Mouse (Mus musculus): ENCODE data around the gene Slfn2.

GRCm38 (mm10) chr11:83041000-83041399 lies 23.9 kb upstream of the Slfn2 start:
- no peak for TF ChIP-seq CTCF (IDR thresholded peaks at IDR 0.05)
- TF ChIP-seq EP300 (IDR thresholded peaks at IDR 0.05) = no peak

All from lung, postnatal 0 days (tissue).